Mouse (Mus musculus): Measurements from ENCODE around the gene Ptpre. TPM values are rescaled to one million over a fixed set of nuclear protein-coding genes. Genes with fewer than 3 reads are reported as not detected.
"Not testable (repeated sequence)": the region's sequence is repeated elsewhere in the genome, so short reads cannot be mapped to it uniquely, and the experiment has no call there.

The Ptpre gene
- polyA plus RNA-seq, 1 experiment from 2014 or later: 2.0 TPM

DNA sequence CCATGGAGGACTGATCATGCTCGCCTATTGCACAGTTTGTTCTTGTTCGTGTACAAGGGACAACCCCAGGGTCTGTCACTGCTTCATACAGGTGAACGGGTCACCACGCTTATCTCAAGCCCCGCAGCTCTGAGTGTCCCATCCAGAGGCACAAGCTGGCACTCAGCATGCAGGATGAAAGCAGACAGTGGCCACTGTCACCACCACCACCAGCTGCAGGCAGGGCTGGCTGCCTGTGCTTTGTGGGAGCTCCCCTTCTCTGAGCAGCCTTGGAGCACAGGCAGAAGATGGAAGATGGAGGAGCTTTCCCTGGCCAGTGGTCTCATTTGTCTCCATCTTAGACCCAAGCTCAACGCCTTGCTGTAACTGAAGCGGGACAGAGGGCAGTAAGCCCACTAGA lies 147.7 kb downstream of the Ptpre start:
- H3K27ac ChIP-seq (ENCODE audit: low read depth, low read length): no peak overlapping the region
- no peaks in the 10 kb centered on the region for H3K4me1 ChIP-seq (ENCODE audit: control insufficient read depth, insufficient read depth, low read length)
- H3K9me3 ChIP-seq (ENCODE audit: control insufficient read depth, low read length): no peaks in the 10 kb centered on the region
- no peaks in the 10 kb centered on the region for H3K27me3 ChIP-seq (ENCODE audit: control insufficient read depth, insufficient read depth, low read length)
- H3K9ac ChIP-seq (ENCODE audit: low read depth, low read length): no peak overlapping the region
- no peak overlapping the region for H3K4me3 ChIP-seq (ENCODE audit: low read length)
- H3K4me2 ChIP-seq (replicated peaks; ENCODE audit: low read depth, low read length): no peak overlapping the region
- H3K36me3 ChIP-seq (ENCODE audit: control insufficient read depth, insufficient read depth, low read length): peaks cover 41% of the 10 kb centered on the region
- WGBS: 90% methylated on average over 7 of the region's 7 CpGs
- no peak for ATAC-seq (ENCODE audit: low FRiP score, low TSS enrichment)

DNA sequence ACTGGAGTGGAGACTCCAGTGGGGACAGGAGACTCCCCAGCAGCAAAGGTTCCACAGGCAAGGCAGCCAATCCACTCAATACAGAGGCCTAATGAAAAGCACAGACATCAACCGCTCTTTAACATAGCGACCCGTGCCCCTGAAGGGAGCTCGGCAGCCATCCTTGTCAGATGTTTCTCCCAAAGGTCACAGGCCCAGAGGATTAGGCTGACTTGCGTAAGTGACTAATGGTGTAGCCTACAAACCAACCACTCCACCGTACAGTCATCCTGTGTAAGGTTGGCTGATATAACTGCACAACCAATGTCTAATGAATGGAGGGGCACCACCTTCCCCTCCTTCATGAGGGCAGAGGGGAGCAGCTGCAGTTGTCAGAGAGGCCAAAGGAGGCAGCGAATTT lies 152.1 kb downstream of the Ptpre start:
- H3K9ac ChIP-seq (ENCODE audit: low read depth, low read length): no peak overlapping the region
- WGBS: 96% methylated on average over 7 of the region's 7 CpGs
- no peak overlapping the region for H3K27ac ChIP-seq (ENCODE audit: low read depth, low read length)
- ATAC-seq (ENCODE audit: low FRiP score, low TSS enrichment): no peak
- no peaks in the 10 kb centered on the region for H3K4me1 ChIP-seq (ENCODE audit: control insufficient read depth, insufficient read depth, low read length)
- no peak overlapping the region for H3K4me2 ChIP-seq (replicated peaks; ENCODE audit: low read depth, low read length)
- H3K9me3 ChIP-seq (ENCODE audit: control insufficient read depth, low read length): no peaks in the 10 kb centered on the region
- H3K27me3 ChIP-seq (ENCODE audit: control insufficient read depth, insufficient read depth, low read length): no peaks in the 10 kb centered on the region
- peaks cover 85% of the 10 kb centered on the region for H3K36me3 ChIP-seq (ENCODE audit: control insufficient read depth, insufficient read depth, low read length)
- H3K4me3 ChIP-seq (ENCODE audit: low read length): no peak overlapping the region

DNA sequence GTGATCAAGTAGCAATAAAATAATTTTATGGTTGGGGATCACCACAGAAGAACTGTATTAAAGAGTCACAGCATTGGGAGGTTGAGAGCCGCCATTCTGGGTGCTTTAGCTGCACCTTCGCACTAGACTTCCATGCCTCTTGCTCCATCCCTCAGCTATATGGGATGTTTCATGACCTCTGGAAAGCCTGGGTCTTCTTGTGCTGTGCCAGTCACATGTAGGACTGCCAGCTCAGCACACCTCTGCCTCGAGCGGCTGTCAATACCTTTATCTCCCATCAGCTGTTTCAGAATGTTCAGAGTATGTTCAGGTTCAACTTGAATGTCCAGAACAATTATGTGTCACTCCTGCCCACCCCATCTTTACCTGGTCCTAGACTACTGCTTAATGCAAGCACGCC lies 154.7 kb downstream of the Ptpre start:
- ATAC-seq (ENCODE audit: low FRiP score, low TSS enrichment): no peak
- Histone ChIP-seq H3K4me1 (ENCODE audit: control insufficient read depth, insufficient read depth, low read length) (no peaks in the 10 kb centered on the region), H3K9ac (ENCODE audit: low read depth, low read length) (no peak overlapping the region), H3K4me3 (ENCODE audit: low read length) (no peak overlapping the region), H3K27me3 (ENCODE audit: control insufficient read depth, insufficient read depth, low read length) (no peaks in the 10 kb centered on the region), H3K27ac (ENCODE audit: low read depth, low read length) (no peak overlapping the region), H3K9me3 (ENCODE audit: control insufficient read depth, low read length) (no peaks in the 10 kb centered on the region), H3K36me3 (ENCODE audit: control insufficient read depth, insufficient read depth, low read length) (peaks cover 89% of the 10 kb centered on the region), H3K4me2 (replicated peaks; ENCODE audit: low read depth, low read length) (no peak overlapping the region)
- WGBS: 96% methylated on average over 5 of the region's 5 CpGs

DNA sequence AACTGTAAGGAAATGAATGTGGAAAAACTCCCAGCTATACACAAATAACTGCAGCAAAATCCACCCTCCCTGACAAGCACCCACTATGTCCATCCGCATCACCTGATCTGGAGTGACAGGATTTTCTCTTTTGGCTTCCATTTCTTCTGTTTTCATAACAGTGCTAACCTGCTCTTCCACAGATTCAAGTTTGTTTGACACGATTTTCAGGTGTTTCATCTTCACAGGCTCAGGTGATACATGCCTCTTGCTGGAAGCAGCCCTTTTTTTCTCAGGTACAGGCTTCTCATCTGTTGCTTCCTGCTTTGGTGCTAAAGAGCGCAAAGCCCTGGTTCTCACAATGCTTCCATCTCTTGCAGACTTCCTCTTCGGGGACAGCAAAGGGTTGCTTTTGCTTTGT lies 156.8 kb downstream of the Ptpre start:
- H3K9ac ChIP-seq (ENCODE audit: low read depth, low read length): no peak overlapping the region
- H3K9me3 ChIP-seq (ENCODE audit: control insufficient read depth, low read length): no peaks in the 10 kb centered on the region
- H3K4me3 ChIP-seq (ENCODE audit: low read length): no peak overlapping the region
- no peak for ATAC-seq (ENCODE audit: low FRiP score, low TSS enrichment)
- no peak overlapping the region for H3K27ac ChIP-seq (ENCODE audit: low read depth, low read length)
- H3K4me1 ChIP-seq (ENCODE audit: control insufficient read depth, insufficient read depth, low read length): no peaks in the 10 kb centered on the region
- H3K27me3 ChIP-seq (ENCODE audit: control insufficient read depth, insufficient read depth, low read length): no peaks in the 10 kb centered on the region
- no peak overlapping the region for H3K4me2 ChIP-seq (replicated peaks; ENCODE audit: low read depth, low read length)
- 90% methylated on average over 4 of the region's 4 CpGs for WGBS
- peaks cover 93% of the 10 kb centered on the region for H3K36me3 ChIP-seq (ENCODE audit: control insufficient read depth, insufficient read depth, low read length)

GRCm38 (mm10) chr7:135694796-135695195 lies 157.5 kb downstream of the Ptpre start:
- H3K4me2 ChIP-seq (replicated peaks; ENCODE audit: low read depth, low read length): no peak overlapping the region
- H3K4me1 ChIP-seq (ENCODE audit: control insufficient read depth, insufficient read depth, low read length): no peaks in the 10 kb centered on the region
- H3K4me3 ChIP-seq (ENCODE audit: low read length): no peak overlapping the region
- H3K9ac ChIP-seq (ENCODE audit: low read depth, low read length): no peak overlapping the region
- no peaks in the 10 kb centered on the region for H3K27me3 ChIP-seq (ENCODE audit: control insufficient read depth, insufficient read depth, low read length)
- no peak for ATAC-seq (ENCODE audit: low FRiP score, low TSS enrichment)
- H3K27ac ChIP-seq (ENCODE audit: low read depth, low read length): no peak overlapping the region
- peaks cover 93% of the 10 kb centered on the region for H3K36me3 ChIP-seq (ENCODE audit: control insufficient read depth, insufficient read depth, low read length)
- H3K9me3 ChIP-seq (ENCODE audit: control insufficient read depth, low read length): no peaks in the 10 kb centered on the region
- WGBS: 97% methylated on average over 5 of the region's 5 CpGs

DNA sequence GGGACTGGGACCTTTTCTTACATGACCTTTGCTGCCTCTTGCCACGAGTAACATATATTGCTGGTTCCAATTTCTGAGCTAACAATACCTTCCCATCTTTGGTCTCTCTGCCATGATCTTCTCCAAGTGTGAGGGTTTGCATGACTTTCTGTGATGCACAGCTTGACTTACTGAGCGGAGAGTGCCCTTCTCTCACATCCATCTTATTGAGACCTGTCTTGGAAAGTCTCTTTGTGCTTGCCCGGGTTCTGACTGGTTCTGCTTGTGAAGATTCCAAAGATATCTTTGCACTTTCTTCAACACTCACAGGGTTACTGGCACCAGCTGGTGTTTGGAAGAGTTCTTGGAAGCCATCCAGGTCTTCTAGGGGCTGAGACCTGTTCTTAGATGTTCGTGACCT lies 158.8 kb downstream of the Ptpre start:
- Histone ChIP-seq H3K9me3 (ENCODE audit: control insufficient read depth, low read length) (no peaks in the 10 kb centered on the region), H3K4me1 (ENCODE audit: control insufficient read depth, insufficient read depth, low read length) (no peaks in the 10 kb centered on the region), H3K4me3 (ENCODE audit: low read length) (no peak overlapping the region), H3K9ac (ENCODE audit: low read depth, low read length) (no peak overlapping the region), H3K27me3 (ENCODE audit: control insufficient read depth, insufficient read depth, low read length) (no peaks in the 10 kb centered on the region), H3K27ac (ENCODE audit: low read depth, low read length) (no peak overlapping the region), H3K4me2 (replicated peaks; ENCODE audit: low read depth, low read length) (no peak overlapping the region), H3K36me3 (ENCODE audit: control insufficient read depth, insufficient read depth, low read length) (peaks cover 93% of the 10 kb centered on the region)
- ATAC-seq (ENCODE audit: low FRiP score, low TSS enrichment): no peak
- 89% methylated on average over 4 of the region's 4 CpGs for WGBS

DNA sequence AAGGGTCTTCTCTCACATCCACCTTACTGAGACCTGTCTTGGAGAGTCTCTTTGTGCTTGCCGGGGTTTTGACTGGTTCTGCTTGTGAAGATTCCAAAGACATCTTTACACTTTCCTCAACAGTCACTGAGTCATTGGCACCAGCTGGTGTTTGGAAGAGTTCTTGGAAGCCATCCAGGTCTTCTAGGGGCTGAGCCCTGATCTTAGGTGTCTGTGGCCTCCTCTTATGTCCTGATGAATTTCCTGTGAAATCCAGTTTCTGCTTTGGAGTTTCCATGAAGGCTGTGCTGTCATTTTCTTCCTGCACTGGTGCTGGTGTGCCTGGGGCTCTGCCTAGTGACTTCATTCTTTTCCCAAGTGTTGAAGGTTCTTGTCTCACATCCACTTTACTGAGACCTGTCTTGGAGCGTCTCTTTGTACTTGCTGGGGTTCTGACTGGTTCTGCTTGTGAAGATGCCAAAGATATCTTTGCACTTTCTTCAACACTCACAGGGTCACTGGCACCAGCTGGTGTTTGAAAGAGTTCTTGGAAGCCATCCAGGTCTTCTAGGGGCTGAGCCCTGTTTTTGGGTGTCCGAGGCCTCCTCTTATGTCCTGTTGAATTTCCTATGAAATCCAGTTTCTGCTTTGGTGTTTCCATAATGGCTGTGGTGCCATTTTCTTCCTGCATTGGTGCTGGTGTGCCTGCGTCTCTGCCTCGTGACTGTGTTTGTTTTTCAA lies 159.9 kb downstream of the Ptpre start:
- H3K4me1 ChIP-seq (ENCODE audit: control insufficient read depth, insufficient read depth, low read length); H3K9ac ChIP-seq (ENCODE audit: low read depth, low read length); H3K4me2 ChIP-seq (replicated peaks; ENCODE audit: low read depth, low read length); H3K9me3 ChIP-seq (ENCODE audit: control insufficient read depth, low read length); H3K27ac ChIP-seq (ENCODE audit: low read depth, low read length); ATAC-seq (ENCODE audit: low FRiP score, low TSS enrichment); H3K27me3 ChIP-seq (ENCODE audit: control insufficient read depth, insufficient read depth, low read length); H3K4me3 ChIP-seq (ENCODE audit: low read length): not testable (repeated sequence)
- H3K36me3 ChIP-seq (ENCODE audit: control insufficient read depth, insufficient read depth, low read length): peaks cover 93% of the 10 kb centered on the region
- WGBS: 94% methylated on average over 5 of the region's 5 CpGs

DNA sequence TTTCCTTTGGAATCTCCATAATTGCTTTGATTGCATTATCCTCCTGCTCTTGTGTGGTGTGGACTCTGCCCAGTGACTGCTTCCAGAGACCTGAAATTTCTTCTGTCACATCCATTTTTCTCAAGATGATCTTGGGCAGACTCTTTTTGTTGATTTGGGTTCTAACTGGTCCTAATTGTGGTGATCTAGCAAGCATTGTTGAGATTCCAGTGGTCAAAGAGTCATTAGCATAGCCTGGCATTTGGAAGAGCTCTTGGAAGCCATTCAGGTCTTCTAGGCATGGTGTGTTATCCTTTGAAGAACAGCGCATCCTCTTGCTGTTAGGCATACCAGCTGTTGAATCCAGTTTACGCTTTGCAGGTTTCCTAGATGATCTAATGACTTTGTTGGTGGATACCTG lies 161.1 kb downstream of the Ptpre start:
- Histone ChIP-seq H3K27ac (ENCODE audit: low read depth, low read length) (no peak overlapping the region), H3K4me3 (ENCODE audit: low read length) (no peak overlapping the region), H3K9ac (ENCODE audit: low read depth, low read length) (no peak overlapping the region), H3K36me3 (ENCODE audit: control insufficient read depth, insufficient read depth, low read length) (peaks cover 92% of the 10 kb centered on the region), H3K4me1 (ENCODE audit: control insufficient read depth, insufficient read depth, low read length) (no peaks in the 10 kb centered on the region), H3K9me3 (ENCODE audit: control insufficient read depth, low read length) (no peaks in the 10 kb centered on the region), H3K27me3 (ENCODE audit: control insufficient read depth, insufficient read depth, low read length) (no peaks in the 10 kb centered on the region), H3K4me2 (replicated peaks; ENCODE audit: low read depth, low read length) (no peak overlapping the region)
- ATAC-seq (ENCODE audit: low FRiP score, low TSS enrichment): no peak
- 99% methylated on average over 2 of the region's 2 CpGs for WGBS

DNA sequence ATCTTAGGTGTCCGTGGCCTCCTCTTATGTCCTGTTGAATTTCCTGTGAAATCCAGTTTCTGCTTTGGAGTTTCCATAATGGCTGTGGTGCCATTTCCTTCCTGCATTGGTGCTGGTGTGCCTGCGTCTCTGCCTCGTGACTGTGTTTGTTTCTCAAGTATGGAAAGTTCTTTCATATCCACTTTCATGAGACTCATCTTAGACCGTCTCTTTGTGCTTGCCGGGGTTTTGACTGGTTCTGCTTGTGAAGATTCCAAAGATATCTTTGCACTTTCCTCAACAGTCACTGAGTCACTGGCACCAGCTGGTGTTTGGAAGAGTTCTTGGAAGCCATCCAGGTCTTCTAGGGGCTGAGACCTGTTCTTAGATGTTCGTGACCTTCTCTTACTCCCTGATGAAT lies 162.1 kb downstream of the Ptpre start:
- not testable (repeated sequence) for H3K9me3 ChIP-seq (ENCODE audit: control insufficient read depth, low read length); H3K9ac ChIP-seq (ENCODE audit: low read depth, low read length); H3K4me3 ChIP-seq (ENCODE audit: low read length); H3K27me3 ChIP-seq (ENCODE audit: control insufficient read depth, insufficient read depth, low read length); H3K4me1 ChIP-seq (ENCODE audit: control insufficient read depth, insufficient read depth, low read length); ATAC-seq (ENCODE audit: low FRiP score, low TSS enrichment); H3K27ac ChIP-seq (ENCODE audit: low read depth, low read length); H3K4me2 ChIP-seq (replicated peaks; ENCODE audit: low read depth, low read length)
- WGBS: 86% methylated on average over 6 of the region's 6 CpGs
- H3K36me3 ChIP-seq (ENCODE audit: control insufficient read depth, insufficient read depth, low read length): peaks cover 92% of the 10 kb centered on the region
